Mouse (Mus musculus) limb, embryonic 13.5 days (tissue): Measurements from ENCODE around the gene Adgre5. TPM values are rescaled to one million over a fixed set of nuclear protein-coding genes. Genes with fewer than 3 reads are reported as not detected.

ENCODE experiments used
- ATAC-seq: fragments of 200-750 bp; cut with Nextera tagmentation; 2 replicates; pipeline ENCODE4 v1.8.0; 2017; ENCODE audit warnings: low read depth, moderate number of reproducible peaks, moderate TSS enrichment; ENCODE audit not compliant: low FRiP score
- H3K27ac ChIP-seq: fragments of 300-500 bp; sonication (generic); 2 replicates; pipeline ENCODE4 v1.5.1; 2015; ENCODE audit warnings: inconsistent platforms, mild to moderate bottlenecking, moderate library complexity
- H3K27me3 ChIP-seq: fragments of 300-500 bp; sonication (generic); 2 replicates; pipeline ENCODE4 v1.6.1; 2015; ENCODE audit warnings: mild to moderate bottlenecking, inconsistent platforms
- H3K36me3 ChIP-seq: fragments of 300-500 bp; sonication (generic); 2 replicates; pipeline ENCODE4 v1.6.1; 2015; ENCODE audit warnings: inconsistent platforms, mild to moderate bottlenecking, moderate library complexity
- H3K4me1 ChIP-seq: fragments of 300-500 bp; sonication (generic); 2 replicates; pipeline ENCODE4 v1.6.1; 2015; ENCODE audit warnings: inconsistent platforms
- H3K4me2 ChIP-seq: fragments of 300-500 bp; sonication (generic); replicated peaks from 2 replicates; pipeline ENCODE4 v1.6.1; 2015; ENCODE audit warnings: inconsistent platforms, mild to moderate bottlenecking, moderate library complexity
- H3K4me3 ChIP-seq: fragments of 300-500 bp; sonication (generic); 2 replicates; pipeline ENCODE4 v1.5.1; 2015; ENCODE audit warnings: moderate library complexity, mild to moderate bottlenecking, inconsistent platforms
- H3K9ac ChIP-seq: fragments of 300-500 bp; sonication (generic); 2 replicates; pipeline ENCODE4 v1.6.1; 2015; ENCODE audit warnings: mild to moderate bottlenecking, inconsistent platforms
- H3K9me3 ChIP-seq: fragments of 300-500 bp; sonication (generic); 2 replicates; pipeline ENCODE4 v1.6.1; 2016; ENCODE audit warnings: inconsistent platforms
- WGBS: fragments of 180-500 bp; shearing (Covaris S2); methylation state at CpG from one replicate; pipeline ENCODE4 v1.1.7; 2015; 5-methylcytosine and 5-hydroxymethylcytosine counted together
- polyA plus RNA-seq: library from polyadenylated mRNA; unstranded; fragments of >200 nt; fragmentation: Nextera tagmentation; extraction: Ambion mirVana; gene quantifications from 2 replicates; pipeline ENCODE4 v1.2.1, GENCODE M21; 2015

Gene Adgre5
- polyA plus RNA-seq, 1 experiment from 2014 or later = 39.8 TPM

DNA sequence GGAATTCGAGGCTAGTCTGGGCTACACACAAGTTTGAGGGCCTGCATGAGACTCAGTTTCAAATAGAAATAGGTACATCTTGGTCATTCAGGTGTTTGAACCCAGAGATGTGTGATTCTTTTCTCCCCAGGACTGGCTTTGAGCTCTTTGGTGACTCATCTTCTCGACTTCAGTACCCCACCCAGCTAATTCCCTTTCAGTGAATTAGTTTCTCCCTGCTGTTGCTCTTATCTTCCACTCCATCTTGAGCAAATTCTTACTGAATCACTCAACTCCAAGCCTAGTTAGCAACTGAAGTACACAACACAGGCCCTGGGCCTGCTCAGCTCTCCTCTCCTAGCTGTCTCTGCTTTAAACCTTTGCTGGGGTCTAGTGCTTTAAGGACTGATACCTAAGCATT lies 24.6 kb downstream of the Adgre5 start:
- 66% methylated on average over 2 of the region's 2 CpGs for WGBS
- ATAC-seq = no peak
- H3K9ac ChIP-seq = peak overlapping the region; percentile 83; the same call in 1 of the 2 replicates

DNA sequence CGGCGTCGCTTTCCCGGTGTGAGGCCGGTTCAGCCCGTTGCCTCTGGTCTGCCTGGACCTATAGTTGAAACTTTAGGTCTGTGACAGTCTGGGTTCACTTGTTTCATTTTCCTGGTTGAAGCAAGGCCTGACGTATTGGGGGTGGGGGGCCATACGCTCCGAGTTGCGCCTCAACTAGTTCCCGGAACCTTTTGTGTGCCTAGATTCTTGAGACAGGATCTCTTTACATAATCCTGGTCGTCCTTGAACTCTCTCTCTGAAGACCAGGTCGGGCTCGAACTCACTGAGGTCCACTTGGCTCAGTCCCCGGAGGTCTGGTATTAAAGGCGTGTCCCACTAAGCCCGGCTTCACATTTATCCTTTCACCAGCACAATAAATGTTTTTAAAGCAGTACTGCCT lies 25.4 kb downstream of the Adgre5 start:
- no peak for ATAC-seq

More for the DNA sequence above, 24.6 kb downstream of the Adgre5 start:
- H3K4me2 ChIP-seq = peak overlapping the region; percentile 93
- H3K4me1 ChIP-seq = peaks cover 20% of the 10 kb centered on the region
- no peak overlapping the region for H3K27ac ChIP-seq
- peak overlapping the region; percentile 88 for H3K4me3 ChIP-seq
- no peaks in the 10 kb centered on the region for H3K27me3 ChIP-seq
- no peaks in the 10 kb centered on the region for H3K9me3 ChIP-seq
- peaks cover 26% of the 10 kb centered on the region for H3K36me3 ChIP-seq

DNA sequence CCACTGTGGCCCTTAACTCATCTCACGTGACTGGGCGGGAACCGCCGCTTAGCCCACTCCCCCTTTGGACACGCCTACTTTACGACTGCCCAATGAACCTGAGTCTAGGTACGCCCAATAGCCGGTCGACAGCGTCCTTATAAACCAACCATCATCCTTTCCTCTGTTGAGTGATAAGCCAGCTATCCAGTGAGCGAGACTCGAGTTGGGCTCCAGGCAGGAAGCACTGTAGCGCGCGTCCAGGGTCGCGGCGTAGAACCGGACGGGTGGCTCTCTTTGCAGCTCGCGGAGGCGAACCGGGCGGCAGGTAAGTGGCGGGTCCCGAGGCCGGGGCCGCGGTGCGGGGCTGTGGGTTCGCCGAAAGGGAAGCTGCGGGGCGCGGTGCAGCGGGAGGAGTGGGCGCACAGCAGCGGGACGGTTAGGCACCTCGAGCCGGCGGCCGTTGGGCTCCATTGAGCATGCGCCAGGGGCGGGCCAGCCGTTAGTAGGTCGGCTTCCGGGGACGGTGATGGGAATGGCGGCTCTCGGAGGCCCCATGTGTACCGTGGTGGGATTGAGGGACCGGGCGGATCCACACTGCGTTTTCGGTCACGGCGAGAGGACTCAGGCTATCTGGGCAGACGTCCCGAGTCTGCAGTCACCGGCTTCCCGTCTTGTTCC lies 26.0 kb downstream of the Adgre5 start, which contains the start of gene Ddx39:
TSS of gene Ddx39 (plus strand) at position 147 of the 660 bp plus-strand sequence.
- peak within 1 kb of the TSS; percentile 93 for H3K4me2 ChIP-seq
- peaks cover 20% of the 10 kb centered on the region for H3K4me1 ChIP-seq
- H3K27ac ChIP-seq = peak within 1 kb of the TSS; percentile 87
- peaks cover 12% of the 10 kb centered on the region for H3K36me3 ChIP-seq
- peak within 1 kb of the TSS; percentile 83 for H3K9ac ChIP-seq
- no peaks in the 10 kb centered on the region for H3K27me3 ChIP-seq
- peak; percentile 100 for ATAC-seq
- WGBS = under 1% methylated on average over 63 of the region's 63 CpGs
- H3K4me3 ChIP-seq = peak within 1 kb of the TSS; percentile 88
- no peaks in the 10 kb centered on the region for H3K9me3 ChIP-seq

More for the DNA sequence above, 25.4 kb downstream of the Adgre5 start:
- H3K36me3 ChIP-seq = peaks cover 18% of the 10 kb centered on the region
- peak overlapping the region; percentile 93 for H3K4me2 ChIP-seq
- H3K9me3 ChIP-seq = no peaks in the 10 kb centered on the region
- no peak overlapping the region for H3K27ac ChIP-seq
- H3K27me3 ChIP-seq = no peaks in the 10 kb centered on the region
- WGBS = 2% methylated on average over 17 of the region's 17 CpGs
- H3K4me3 ChIP-seq = peak overlapping the region; percentile 88
- peak overlapping the region; percentile 83 for H3K9ac ChIP-seq
- H3K4me1 ChIP-seq = peaks cover 20% of the 10 kb centered on the region

DNA sequence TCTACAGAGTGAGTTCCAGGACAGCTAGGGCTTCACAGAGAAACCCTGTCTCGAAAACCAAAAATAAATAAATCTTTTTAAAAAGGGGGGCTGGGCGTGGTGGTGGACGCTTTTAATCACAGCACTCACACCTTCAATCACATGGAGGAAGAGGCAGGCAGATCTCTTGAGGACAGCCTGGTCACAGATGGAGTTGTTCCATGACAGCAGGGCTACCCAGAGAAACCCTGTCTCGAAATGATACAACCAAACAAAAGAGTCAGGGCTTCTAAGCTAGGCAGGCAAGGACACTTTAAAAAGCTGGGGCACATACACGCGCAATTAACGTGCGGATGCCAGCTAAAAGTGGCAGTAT lies 26.5 kb downstream of the Adgre5 start:
- Histone ChIP-seq H3K27ac (no peak overlapping the region), H3K36me3 (peaks cover 7% of the 10 kb centered on the region), H3K9ac (no peak overlapping the region), H3K4me1 (peaks cover 20% of the 10 kb centered on the region), H3K4me3 (peak overlapping the region; percentile 88), H3K27me3 (no peaks in the 10 kb centered on the region), H3K4me2 (peak overlapping the region; percentile 93), H3K9me3 (no peaks in the 10 kb centered on the region)
- WGBS = 18% methylated on average over 8 of the region's 8 CpGs
- ATAC-seq = peak; percentile 24; the same call in 1 of the 2 replicates

DNA sequence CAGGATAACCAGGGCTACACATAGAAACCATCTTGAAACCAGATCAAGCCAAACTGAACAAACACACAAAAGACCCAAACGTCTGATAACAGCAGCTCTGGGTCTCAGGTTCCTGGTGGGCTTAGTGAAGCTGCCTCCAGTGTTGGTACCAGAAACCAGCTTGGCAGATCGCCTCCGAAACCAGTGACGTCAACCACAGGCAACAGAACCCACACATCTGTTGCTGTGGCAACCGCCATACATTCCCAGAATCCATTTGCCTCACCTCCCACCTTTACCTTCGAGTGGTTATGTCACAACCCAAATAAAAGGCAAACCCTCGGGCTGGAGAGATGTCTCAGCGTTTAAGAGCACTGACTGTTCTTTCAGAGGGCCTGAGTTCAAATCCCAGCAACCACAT lies 33.6 kb downstream of the Adgre5 start:
- Histone ChIP-seq H3K9ac (no peak overlapping the region), H3K27ac (no peak overlapping the region), H3K9me3 (no peaks in the 10 kb centered on the region), H3K36me3 (no peaks in the 10 kb centered on the region), H3K4me3 (no peak overlapping the region), H3K4me2 (no peak overlapping the region), H3K27me3 (no peaks in the 10 kb centered on the region), H3K4me1 (no peaks in the 10 kb centered on the region)
- 66% methylated on average over 8 of the region's 8 CpGs for WGBS
- no peak for ATAC-seq

DNA sequence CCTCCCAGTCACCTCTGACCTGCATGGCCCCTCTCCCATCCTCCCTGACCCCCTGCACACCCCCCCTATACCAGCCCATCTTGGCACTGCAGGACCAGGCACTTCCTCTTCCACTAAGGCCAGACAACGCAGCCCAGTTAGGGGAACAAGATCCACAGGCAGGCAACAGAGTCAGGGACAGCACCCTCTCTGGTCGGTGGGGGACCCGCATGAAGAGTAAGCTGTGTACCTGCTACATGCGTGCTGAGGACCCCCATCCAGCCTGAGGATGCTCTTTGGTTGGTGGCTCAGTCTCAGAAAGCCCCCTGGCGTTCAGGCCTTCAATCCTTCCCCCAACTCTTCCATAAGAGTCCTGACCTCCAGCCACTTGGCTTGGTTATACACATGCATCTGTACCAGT lies 34.7 kb downstream of the Adgre5 start:
- WGBS = 71% methylated on average over 5 of the region's 5 CpGs
- no peak overlapping the region for H3K4me2 ChIP-seq
- H3K27me3 ChIP-seq = no peaks in the 10 kb centered on the region
- no peak overlapping the region for H3K27ac ChIP-seq
- no peaks in the 10 kb centered on the region for H3K4me1 ChIP-seq
- no peak overlapping the region for H3K9ac ChIP-seq
- no peaks in the 10 kb centered on the region for H3K36me3 ChIP-seq
- ATAC-seq = no peak
- H3K4me3 ChIP-seq = no peak overlapping the region
- H3K9me3 ChIP-seq = no peaks in the 10 kb centered on the region

DNA sequence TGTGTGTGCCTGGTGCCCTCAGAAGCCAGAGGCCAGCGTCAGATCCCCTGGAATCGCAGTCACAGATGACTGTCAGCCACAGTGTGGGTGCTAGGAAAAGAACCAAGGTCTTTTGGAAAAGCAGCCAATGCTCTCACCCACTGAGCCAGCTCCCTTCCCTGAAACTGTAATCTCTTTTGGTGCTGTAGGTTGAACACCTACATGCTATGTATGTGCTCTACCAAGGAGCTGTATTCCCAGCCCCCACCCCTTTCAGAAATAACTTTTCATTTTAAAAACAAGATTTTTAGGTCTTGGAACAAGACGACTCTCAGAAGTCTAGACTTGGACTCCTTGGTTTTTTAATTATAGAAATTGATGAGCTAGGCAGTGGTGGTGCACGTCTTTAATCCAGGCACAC lies 37.7 kb downstream of the Adgre5 start:
- Histone ChIP-seq H3K9ac (no peak overlapping the region), H3K4me2 (no peak overlapping the region), H3K27me3 (no peaks in the 10 kb centered on the region), H3K9me3 (no peaks in the 10 kb centered on the region), H3K4me3 (no peak overlapping the region), H3K36me3 (no peaks in the 10 kb centered on the region), H3K4me1 (peaks cover 13% of the 10 kb centered on the region), H3K27ac (no peak overlapping the region)
- ATAC-seq = no peak
- WGBS = 83% methylated on average over 4 of the region's 4 CpGs

DNA sequence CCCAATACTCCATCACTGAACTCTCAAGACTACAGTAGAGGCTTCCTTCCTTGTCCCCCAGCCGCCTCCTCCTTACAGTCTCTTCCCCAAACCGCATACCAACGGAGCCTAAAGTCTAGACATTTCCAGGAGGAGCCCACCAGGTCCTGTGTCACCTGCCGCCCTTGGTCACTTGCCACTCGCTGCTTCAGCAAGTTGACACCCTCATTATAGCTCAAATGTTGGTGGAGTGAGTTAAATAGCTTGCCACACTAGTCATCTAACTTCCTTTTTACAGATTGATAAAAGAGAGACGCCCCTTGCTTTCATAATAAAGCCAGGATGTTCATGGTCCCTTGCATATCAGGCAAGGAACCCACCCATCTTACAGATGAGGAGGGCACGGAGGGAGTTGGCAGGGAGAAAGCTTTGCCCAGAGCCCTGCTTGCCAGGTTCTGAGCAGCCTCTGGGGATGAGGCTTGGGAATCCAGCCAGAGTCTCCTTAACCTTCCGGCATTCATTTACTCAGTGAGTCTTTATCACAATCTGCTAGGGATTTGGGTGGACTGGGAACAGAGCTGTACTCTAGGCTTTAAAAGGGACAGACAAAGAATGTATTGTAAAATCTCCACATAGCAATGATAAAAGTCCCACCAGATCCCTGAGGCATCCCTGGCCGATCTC lies 40.6 kb downstream of the Adgre5 start:
- no peak overlapping the region for H3K4me3 ChIP-seq
- no peak overlapping the region for H3K27ac ChIP-seq
- peaks cover 27% of the 10 kb centered on the region for H3K4me1 ChIP-seq
- WGBS = 79% methylated on average over 9 of the region's 9 CpGs
- no peak overlapping the region for H3K9ac ChIP-seq
- H3K9me3 ChIP-seq = no peaks in the 10 kb centered on the region
- H3K4me2 ChIP-seq = no peak overlapping the region
- no peaks in the 10 kb centered on the region for H3K36me3 ChIP-seq
- no peaks in the 10 kb centered on the region for H3K27me3 ChIP-seq
- no peak for ATAC-seq

DNA sequence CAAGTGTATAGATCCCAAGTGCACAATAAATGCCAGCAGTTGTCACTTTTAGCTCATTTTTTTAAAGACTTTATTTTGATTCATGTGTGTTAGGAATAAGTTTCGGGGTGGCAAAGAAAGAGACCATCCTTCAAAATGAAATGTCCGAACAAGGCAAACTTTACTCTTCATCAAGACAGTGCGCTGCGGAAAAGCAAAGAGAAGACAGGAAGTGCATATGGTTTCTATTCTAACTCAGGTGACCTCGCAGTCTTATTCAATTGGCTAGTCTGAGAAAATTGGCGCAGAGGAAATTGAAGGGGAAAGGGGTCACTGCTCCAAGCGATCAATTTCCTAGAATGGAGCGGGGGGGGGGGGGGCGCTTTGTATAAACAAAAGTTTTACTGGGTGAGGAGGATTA lies 41.6 kb downstream of the Adgre5 start:
- peak overlapping the region; percentile 56; the same call in 1 of the 2 replicates for H3K27ac ChIP-seq
- peak overlapping the region; percentile 96 for H3K4me2 ChIP-seq
- no peaks in the 10 kb centered on the region for H3K27me3 ChIP-seq
- H3K4me3 ChIP-seq = peak overlapping the region; percentile 87
- H3K4me1 ChIP-seq = peaks cover 27% of the 10 kb centered on the region
- WGBS = 14% methylated on average over 9 of the region's 9 CpGs
- no peak for ATAC-seq
- H3K36me3 ChIP-seq = no peaks in the 10 kb centered on the region
- H3K9me3 ChIP-seq = no peaks in the 10 kb centered on the region
- H3K9ac ChIP-seq = peak overlapping the region; percentile 95

DNA sequence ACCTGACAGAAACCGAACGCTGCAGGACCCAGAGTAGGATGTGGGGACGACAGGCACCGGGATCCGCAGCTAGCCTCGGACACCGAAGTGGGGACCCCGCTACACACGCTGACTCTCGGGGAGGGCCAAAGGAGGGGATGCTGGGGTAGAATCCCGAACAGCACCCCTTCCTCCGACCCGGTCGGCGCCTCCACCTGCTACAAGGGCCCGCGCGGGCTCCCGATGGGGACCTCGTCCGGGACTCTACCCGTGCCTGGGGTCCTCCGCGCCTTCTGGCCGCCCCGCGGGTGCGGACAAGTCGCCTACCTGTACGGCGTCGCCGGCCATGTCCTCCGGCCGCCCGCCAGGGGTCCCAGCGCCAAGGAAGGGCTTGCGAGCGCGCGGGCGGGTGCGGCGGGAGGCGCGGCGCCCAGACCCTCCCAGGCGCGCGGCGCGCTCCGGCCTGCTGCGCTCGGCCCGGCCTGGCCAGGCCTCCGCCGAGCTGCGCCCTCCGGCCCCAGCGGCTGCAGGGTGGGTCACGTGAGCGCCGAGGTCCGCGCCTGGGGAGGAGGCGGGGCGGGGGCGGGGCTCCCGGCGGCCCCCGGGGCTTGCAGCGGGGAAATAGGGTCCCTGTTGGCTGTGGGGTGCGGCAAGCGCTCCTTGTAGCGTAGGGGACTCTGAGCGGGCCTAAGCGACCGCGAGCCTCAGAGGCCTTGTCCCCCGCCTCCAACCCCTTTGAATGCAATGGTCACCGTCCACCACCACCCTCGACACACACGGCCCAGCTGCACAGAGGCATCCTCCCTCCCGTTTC lies 42.3 kb downstream of the Adgre5 start, which contains the start of gene Pkn1:
TSS of gene Pkn1 (minus strand) at position 519 of the 793 bp plus-strand sequence.
- Histone ChIP-seq H3K27ac (peak within 1 kb of the TSS; percentile 56; the same call in 1 of the 2 replicates), H3K4me1 (peaks cover 30% of the 10 kb centered on the region), H3K36me3 (no peaks in the 10 kb centered on the region), H3K4me3 (peak within 1 kb of the TSS; percentile 87), H3K9ac (peak within 1 kb of the TSS; percentile 95), H3K4me2 (peak within 1 kb of the TSS; percentile 96), H3K27me3 (no peaks in the 10 kb centered on the region), H3K9me3 (no peaks in the 10 kb centered on the region)
- under 1% methylated on average over 62 of the region's 85 CpGs for WGBS
- ATAC-seq = peak; percentile 89

DNA sequence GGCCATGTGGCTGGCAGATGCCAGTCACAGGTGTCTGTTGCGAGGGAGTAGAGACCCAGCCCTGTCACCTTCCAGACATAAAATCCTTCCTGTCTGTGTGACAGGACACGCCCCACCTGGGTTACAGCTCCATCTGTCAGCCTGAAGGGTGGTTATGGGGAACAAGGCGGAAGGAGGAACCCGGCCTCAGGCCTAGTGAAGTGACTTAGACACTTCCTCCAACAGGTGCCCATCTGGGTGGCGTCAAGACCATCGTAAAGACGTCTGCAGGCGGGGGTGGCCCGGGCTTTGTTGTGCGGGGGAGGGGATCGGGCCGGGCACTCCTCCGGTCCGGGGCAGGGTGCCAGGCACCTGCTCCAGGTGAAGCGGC lies 42.9 kb downstream of the Adgre5 start:
- ATAC-seq = 0 out of 2 replicates have a peak, but pooled peaks have one; percentile 7
- H3K36me3 ChIP-seq = no peaks in the 10 kb centered on the region
- H3K4me1 ChIP-seq = peaks cover 31% of the 10 kb centered on the region
- H3K27ac ChIP-seq = peak overlapping the region; percentile 56; the same call in 1 of the 2 replicates
- H3K4me2 ChIP-seq = peak overlapping the region; percentile 96
- H3K4me3 ChIP-seq = peak overlapping the region; percentile 87
- no peaks in the 10 kb centered on the region for H3K27me3 ChIP-seq
- 2% methylated on average over 15 of the region's 15 CpGs for WGBS
- no peaks in the 10 kb centered on the region for H3K9me3 ChIP-seq
- peak overlapping the region; percentile 95 for H3K9ac ChIP-seq
